Mouse (Mus musculus) urinary bladder, adult 2 months (tissue): ENCODE results near the gene Arfgef2. TPM values are rescaled to one million over a fixed set of nuclear protein-coding genes. Genes with fewer than 3 reads are reported as not detected.

Experiments
- DNase-seq: peaks from one replicate; pipeline ENCODE4 v3.0.0; 2022; ENCODE audit warnings: low spot score
- polyA plus RNA-seq: library from polyadenylated mRNA; depleted of rRNA; stranded (reverse); fragments of >200 nt; gene quantifications from 2 replicates; pipeline ENCODE4 v1.2.3, GENCODE M21; 2012

Gene Arfgef2
- polyA plus RNA-seq, 1 experiment: 10.4 TPM

GRCm38 (mm10) chr2:166859214-166859613, 53.8 kb downstream of the Arfgef2 start:
- DNase-seq: no peak

- DNase-seq: no peak
These were observed 57.1 kb downstream of the Arfgef2 start for GRCm38 (mm10) chr2:166862505-166862904.

DNA sequence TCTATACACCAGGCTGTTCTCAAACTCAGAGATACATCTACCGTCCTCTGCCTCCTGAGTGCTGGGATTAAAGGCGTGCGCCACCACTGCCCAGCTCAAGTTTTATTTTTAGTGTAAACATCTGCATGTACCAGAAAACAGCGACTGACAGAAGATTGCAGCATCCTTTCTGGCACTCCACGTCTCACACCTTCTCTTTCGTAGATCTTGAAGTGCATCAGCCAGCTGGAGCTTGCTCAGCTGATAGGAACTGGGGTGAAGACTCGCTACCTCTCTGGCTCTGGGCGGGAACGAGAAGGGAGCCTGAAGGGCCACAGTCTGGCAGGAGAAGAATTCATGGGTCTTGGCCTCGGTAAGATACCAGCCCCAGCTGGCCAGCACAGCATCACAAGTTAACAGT, 60.1 kb downstream of the Arfgef2 start:
- no peak for DNase-seq

- DNase-seq: no peak
These were observed 65.0 kb downstream of the Arfgef2 start for GRCm38 (mm10) chr2:166870271-166870865.

GRCm38 (mm10) chr2:166870899-166871298, 65.5 kb downstream of the Arfgef2 start:
- DNase-seq: no peak

DNA sequence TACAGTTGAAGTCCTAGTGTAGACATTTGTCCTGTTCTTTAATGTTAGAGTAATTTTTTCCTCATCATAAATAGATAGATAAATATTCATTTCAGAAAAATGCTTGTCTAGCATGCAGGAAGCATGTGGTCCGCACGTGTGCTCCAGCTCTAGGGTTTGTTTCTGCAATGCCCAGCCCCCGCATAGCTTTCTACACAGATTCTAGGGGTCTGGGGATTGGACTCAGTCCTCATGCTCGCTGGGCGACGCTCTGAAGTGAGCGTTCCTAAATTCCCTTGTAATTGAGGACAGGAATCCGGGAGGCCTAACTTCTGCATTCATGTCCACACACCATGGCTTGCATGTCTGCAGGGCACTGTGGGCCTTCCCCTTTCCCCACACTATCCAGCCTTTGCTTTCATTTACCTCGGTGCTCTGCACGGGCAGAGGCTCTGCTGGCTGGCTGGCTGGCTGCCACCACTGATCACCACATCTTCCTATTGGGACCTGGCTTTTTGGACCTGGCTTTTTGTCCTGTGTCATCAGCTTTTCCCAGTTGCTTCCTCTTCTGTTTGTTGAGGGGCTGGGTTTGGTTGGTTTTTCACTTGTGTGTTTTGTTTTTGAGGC, 69.4 kb downstream of the Arfgef2 start:
- DNase-seq: no peak

GRCm38 (mm10) chr2:166875561-166875960, 70.2 kb downstream of the Arfgef2 start:
- no peak for DNase-seq

DNA sequence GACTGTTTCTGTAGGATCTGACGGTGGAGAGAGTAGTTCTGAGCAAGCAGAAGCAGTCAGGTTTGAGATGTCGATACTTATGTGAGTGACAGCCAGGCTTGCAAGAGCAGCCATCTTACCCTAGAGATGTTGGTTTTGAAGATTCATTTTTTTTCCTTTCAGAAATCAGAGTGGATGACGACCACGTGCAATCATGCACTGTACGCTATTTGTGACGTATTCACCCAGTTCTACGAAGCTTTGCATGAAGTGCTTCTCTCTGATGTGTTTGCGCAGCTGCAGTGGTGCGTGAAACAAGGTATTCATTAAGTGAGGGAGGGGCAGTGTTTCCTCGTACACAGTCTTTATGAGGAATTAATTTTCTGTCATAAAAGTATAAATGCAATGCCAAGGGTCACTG, 70.9 kb downstream of the Arfgef2 start:
- DNase-seq: no peak

- no peak for DNase-seq
These were observed 79.7 kb downstream of the Arfgef2 start for GRCm38 (mm10) chr2:166885066-166885465.

- DNase-seq: no peak
These were observed 80.2 kb downstream of the Arfgef2 start for GRCm38 (mm10) chr2:166885619-166886018.

GRCm38 (mm10) chr2:166886231-166886630, 80.8 kb downstream of the Arfgef2 start:
- no peak for DNase-seq

GRCm38 (mm10) chr2:166887816-166888215, 82.4 kb downstream of the Arfgef2 start:
- no peak for DNase-seq

DNA sequence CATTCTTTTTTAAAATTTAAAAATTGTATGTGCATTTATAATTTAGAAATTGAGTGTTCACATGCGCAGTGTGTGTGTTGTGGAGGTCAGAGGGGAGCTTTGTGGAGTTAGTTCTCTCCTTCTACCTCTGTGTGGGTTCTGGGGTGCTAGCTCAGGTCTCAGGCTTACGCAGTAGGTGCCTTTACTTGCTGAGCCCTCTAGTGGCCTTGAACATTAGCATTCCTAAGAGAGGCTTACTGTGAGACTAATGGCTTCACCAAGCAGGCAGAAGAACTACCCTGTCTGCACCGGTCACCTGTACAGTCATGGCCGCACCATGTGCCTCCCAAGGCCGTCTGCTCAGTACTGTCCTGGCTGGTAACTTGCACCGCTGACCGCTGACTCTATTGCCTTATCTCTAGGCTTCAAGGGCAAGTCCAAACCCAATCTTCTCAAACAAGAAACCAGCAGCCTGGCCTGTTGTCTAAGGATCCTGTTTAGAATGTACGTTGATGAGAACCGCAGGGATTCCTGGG, 86.0 kb downstream of the Arfgef2 start:
- DNase-seq: no peak

GRCm38 (mm10) chr2:166892158-166892680, 86.8 kb downstream of the Arfgef2 start:
- DNase-seq: no peak

DNA sequence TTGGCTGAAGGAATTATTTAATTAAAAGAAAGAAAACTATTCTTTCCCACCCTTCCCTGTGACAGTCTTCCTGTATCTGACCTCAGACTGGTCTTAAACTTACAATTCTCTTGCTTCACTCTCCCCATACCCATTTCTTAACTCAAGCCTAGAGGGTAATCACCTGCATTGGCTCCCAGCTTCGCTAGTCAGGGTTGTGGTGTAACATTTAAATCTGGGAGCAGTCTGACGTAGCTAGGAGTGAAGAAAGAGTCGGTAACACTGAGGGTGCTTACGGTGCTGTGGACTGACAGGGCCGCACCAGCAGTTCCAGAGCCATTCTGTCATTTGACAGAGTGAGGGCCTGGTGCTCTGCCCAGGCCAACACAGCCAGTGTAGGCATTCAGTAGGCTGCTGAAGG, 87.6 kb downstream of the Arfgef2 start:
- DNase-seq: no peak

- DNase-seq: no peak
These were observed 91.0 kb downstream of the Arfgef2 start for GRCm38 (mm10) chr2:166896368-166896767.

DNA sequence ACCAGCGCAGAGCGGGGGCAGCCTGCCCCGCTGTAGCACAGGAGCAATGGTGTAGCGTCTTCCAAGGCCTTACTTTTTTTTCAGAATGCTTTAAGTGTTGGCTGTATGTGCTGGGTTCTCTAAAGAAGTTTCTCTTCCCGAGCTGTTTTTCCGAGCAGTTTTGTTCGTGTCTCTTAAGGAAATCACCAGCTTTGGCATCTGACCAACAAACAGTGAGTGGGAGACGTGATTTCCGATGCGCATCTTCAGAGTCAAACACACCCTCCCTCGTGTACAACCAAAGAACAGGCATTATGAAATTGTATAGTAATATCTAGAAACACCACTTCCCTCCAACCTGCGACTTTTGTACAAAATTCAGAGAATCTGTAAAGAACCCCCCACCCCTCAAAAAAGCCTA, 91.6 kb downstream of the Arfgef2 start:
- DNase-seq: no peak

- DNase-seq: no peak
These were observed 93.8 kb downstream of the Arfgef2 start for GRCm38 (mm10) chr2:166899161-166899560.

DNA sequence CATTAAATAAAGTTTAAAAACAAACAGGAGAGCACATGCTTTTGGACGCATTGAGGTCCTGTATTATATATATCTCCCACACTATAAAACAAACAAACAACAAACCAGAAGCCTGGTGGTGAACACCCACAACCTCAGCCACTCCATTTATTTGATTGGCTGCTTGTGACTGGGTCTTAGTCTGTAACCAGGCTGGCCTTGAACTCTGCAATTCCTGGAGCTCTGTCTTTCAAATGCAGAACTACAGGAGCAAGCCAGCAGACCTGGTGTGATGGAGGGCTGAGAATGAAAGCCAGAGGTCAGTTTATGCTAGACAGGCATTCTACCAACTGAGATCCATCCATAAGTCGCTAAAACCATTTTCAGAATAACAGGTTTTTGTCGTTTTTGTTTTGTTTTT, 94.4 kb downstream of the Arfgef2 start:
- DNase-seq: no peak

GRCm38 (mm10) chr2:166900792-166901505, 95.6 kb downstream of the Arfgef2 start:
- DNase-seq: no peak

DNA sequence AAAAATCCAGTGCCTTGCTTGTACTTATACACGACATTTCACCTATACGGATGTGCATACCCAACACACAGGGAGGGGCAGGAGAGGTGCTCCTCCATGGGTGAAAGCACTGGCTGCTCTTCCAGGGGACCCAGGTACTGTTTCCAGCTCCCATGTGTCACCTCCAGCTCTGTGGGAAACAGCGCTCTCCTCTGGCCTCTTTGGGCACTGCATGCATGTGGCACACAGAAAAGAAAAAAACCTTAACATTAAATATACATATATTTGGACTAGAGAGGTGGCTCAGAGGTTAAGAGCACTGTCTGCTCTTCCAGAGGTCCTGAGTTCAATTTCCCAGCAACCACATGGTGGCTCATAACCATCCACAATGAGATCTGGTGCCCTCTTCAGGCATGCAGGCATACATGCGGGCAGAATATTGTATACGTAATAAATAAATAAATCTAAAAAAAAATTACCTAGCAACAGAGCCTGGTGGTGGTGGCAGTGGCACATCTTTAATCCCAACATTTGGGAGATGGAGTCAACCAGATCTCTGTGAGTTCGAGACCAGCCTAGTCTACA, 98.4 kb downstream of the Arfgef2 start:
- DNase-seq: no peak
